Mouse (Mus musculus): ENCODE data around the gene Timm44.
"Not testable (repeated sequence)": the region's sequence is repeated elsewhere in the genome, so short reads cannot be mapped to it uniquely, and the experiment has no call there.

Gene Timm44

DNA sequence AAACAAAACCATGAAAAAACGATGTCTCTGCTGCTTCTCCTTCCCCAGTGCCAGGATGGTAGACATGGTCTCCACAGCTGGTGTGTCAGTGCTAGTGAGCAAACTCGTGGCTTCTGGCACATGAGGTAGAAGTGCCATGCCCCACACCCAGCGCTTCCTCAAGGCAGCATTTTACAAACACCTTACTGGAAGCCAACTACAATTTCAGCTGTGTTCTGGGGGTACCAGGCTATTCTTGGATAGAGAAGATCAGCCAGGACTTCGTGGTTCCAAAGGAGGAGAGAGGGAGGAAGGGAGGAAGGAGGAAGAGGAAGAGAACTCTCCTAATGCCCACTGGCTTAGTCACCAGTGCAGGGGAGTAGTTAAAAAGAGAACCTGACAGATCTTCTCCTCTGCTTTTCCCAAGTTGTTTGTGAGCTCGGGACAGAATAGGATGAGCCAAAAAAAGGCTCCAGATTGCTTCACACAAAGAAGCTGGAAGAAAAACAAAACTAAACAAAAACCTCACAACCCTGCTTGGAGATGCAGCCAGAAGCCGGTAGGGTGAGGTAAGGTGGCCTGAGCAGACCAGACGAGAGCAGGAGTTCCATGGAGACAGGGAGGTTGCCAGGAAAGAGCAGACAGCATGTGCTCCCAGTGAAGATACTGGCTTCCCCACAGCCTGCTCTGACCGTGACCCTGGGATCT lies 12.5 kb downstream of the Timm44 start:
- no peak for DNase-seq (ENCODE audit: low spot score)

DNA sequence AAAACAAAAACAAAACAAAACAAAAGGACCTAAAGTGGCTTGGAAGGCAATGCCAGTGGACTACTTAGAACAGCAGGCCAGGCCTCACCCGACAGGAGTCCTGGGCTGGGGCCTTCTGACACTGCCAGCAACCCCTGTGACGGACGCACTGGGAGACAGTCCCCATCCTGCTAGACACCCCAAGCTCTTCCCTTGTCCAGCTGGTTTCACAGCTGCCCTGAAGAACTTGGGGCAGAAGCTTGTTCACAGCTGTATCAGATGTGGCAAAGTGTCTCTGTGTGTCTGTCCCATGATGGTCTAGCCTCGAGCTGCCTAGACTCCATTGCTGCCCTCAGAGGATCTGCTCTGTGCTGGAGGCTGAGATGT lies 15.9 kb downstream of the Timm44 start:
- no peak for DNase-seq (ENCODE audit: low spot score)

DNA sequence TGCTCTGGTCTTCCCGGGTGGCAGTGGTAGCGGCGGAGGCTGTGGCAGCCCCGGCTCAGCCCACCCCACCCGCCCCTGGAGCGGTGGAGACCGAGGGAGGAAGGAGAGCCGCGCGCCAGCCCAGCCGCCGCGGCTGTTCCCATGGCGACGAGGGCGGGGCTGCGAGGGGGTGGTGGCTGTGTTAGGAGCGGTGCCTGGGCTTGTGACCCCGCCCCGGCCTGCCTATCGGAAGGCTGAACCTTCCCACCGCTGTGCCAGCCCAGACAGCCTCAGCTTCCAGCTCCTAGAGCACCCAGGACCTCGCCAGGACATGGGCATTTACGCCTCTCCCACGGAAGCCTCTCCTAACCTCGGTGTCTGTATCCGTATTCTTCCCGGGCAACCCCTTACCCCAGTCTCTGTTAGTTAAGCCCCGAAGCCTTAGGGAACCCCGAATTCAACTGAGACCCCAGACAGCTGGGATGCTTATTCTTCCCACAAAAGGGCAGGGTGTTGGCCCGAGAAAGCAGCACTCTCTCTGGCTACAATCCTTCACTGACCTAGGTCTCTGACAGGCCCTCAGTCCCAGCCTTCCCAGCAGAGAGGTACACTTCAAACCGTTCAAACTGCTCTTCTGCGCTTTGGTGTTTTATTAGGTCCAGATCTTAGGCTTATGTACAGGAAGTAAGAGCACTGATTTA lies 16.4 kb downstream of the Timm44 start, which contains the start of gene Ctxn1:
TSS of gene Ctxn1 (minus strand) at position 150 of the 680 bp plus-strand sequence.
- DNase-seq (ENCODE audit: low spot score): peak; percentile 95

- no peak for DNase-seq (ENCODE audit: low spot score)
Measured at GRCm38 (mm10) chr8:4258678-4259077, 17.0 kb downstream of the Timm44 start.

DNA sequence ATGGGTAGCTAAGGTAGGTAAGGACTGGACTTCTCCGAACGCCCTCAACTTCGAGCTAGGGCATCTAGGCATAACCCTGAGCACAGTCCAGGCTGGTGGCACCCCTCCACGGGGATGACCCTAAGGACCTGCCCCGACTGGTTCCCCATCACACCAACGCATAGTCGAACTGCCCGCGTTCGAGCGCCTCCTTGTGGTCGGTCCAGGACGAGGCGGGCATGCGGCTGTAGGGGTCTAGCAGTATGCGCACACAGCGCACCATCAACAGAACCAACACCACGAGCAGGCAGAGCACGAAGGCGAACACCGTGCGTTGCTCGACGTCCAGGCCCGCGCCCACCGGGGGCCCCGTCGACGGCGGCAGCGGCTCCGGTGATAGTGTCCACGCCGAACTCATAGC lies 17.5 kb downstream of the Timm44 start:
- peak; percentile 79 for DNase-seq (ENCODE audit: low spot score)

- DNase-seq (ENCODE audit: low spot score): no peak
Measured at GRCm38 (mm10) chr8:4257350-4257749, 18.4 kb downstream of the Timm44 start.

GRCm38 (mm10) chr8:4256911-4257310 lies 18.8 kb downstream of the Timm44 start:
- no peak for DNase-seq (ENCODE audit: low spot score)

DNA sequence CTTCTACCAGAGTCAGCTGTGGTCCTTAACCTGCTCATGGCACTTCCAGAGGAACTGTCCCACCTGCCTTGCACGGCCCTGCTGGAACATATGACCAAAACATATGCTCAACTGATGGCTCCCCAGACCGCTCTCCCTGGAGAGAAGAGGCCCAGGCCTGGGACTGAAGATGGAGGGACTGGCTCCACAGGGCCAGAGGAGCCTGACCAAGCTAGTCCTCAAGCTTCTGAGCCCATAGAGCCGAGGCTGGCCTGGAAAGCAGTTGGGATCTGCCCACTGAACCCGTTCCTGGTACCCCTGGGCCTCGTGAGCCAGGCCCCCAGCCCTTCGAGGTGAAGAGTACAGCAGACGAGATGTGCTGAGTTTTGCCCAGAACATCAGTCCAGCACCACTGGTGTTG lies 20.2 kb downstream of the Timm44 start:
- not testable (repeated sequence) for DNase-seq (ENCODE audit: low spot score)

DNA sequence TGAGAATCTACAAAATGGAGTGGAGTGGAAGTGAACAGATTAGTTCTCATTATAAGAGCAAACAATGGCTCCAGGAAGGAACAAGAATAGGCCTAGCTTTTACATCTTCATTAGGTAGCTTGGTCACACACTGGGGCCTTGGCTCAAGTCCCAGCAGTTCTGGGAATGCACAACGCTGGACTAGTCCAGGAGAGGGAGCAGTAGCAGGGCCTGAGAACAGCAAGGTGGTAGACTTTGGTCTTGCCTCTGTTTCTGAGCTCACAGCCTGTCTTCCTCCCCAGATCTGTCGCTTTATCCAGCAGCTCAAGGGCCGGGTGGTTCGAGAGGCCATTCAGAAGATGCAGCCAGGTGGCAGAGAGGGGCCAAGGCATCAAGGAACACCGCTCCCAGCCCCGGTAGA lies 21.7 kb downstream of the Timm44 start:
- DNase-seq (ENCODE audit: low spot score): peak; percentile 52

GRCm38 (mm10) chr8:4252934-4253841 lies 22.5 kb downstream of the Timm44 start, which contains the start of gene Snapc2:
Gene Snapc2, plus strand, starts transcription at chr8:4253080.
- DNase-seq (ENCODE audit: low spot score): peak; percentile 92

GRCm38 (mm10) chr8:4252116-4252760 lies 23.5 kb downstream of the Timm44 start:
- DNase-seq (ENCODE audit: low spot score): no peak

GRCm38 (mm10) chr8:4250306-4250970 lies 25.3 kb downstream of the Timm44 start:
- DNase-seq (ENCODE audit: low spot score): peak; percentile 86

- DNase-seq (ENCODE audit: low spot score): no peak
Measured at GRCm38 (mm10) chr8:4249213-4249612, 26.5 kb downstream of the Timm44 start.

- no peak for DNase-seq (ENCODE audit: low spot score)
Measured at GRCm38 (mm10) chr8:4247951-4248540, 27.7 kb downstream of the Timm44 start, which contains the start of gene Tgfbr3l. Gene Tgfbr3l, plus strand, starts transcription at chr8:4248214.

DNA sequence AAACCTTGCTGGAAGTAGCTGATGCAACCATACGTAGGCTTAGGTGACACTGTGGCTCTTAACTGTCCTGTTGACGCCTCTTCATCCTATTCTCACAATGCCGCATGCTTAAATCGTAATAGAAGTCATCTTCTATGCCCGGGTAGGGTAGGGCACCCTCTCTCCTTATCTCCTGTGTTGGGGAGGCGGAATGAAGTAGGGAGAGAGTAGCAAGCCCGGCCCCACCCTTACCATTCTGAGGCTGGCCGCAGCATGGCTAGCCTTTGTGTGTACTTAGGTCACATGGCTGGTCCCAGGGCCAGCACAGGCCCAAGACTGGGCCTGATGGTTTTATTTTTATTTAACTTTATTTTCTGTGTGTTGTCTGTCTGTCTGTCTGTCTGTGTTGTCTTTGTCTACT lies 28.5 kb downstream of the Timm44 start:
- no peak for DNase-seq (ENCODE audit: low spot score)

GRCm38 (mm10) chr8:4245737-4246136 lies 30.0 kb downstream of the Timm44 start:
- DNase-seq (ENCODE audit: low spot score): no peak

DNA sequence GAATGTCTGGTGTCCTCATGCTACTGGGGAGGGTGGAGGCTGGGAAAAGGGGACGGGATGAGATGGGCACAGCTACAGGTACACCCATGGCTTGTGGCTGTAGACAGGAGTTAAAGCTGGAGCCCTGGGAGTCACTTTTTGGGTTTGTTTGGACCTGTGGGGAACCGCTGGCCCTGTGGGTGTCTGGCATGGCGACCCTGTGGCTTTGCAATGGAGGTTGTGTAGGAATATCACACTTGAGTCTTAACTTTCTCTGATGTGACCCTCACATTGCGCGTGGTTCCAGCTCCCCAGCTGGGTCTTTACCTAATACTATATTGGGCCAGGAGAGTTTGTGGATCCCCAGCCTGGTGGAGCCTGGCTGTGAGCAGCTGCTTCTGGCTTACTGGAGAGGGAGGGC lies 30.7 kb downstream of the Timm44 start:
- DNase-seq (ENCODE audit: low spot score): no peak

- no peak for DNase-seq (ENCODE audit: low spot score)
Measured at GRCm38 (mm10) chr8:4239193-4239890, 36.4 kb downstream of the Timm44 start.

GRCm38 (mm10) chr8:4238434-4239192 lies 37.1 kb downstream of the Timm44 start, which contains the start of the genes Map2k7 and Gm49320:
Gene Map2k7, plus strand, starts transcription at chr8:4238740.
Gene Gm49320, plus strand, starts transcription at chr8:4238865.
- peak; percentile 99 for DNase-seq (ENCODE audit: low spot score)

Data from ovary, postnatal 14 days (tissue).